Mouse (Mus musculus) G1E (cell line): ENCODE results near the gene Zfp213.

Source experiments
- CTCF ChIP-seq: IDR thresholded peaks from 2 replicates; pipeline ENCODE4 v1.5.1; 2012; ENCODE audit warnings: low read depth, low read length, inconsistent platforms, mixed read lengths
- GATA1 ChIP-seq: IDR thresholded peaks from 2 replicates; pipeline ENCODE4 v1.6.1; 2012; ENCODE audit warnings: borderline replicate concordance, low read length, inconsistent platforms, mixed read lengths
- POLR2AphosphoS5 ChIP-seq: IDR thresholded peaks from 2 replicates; pipeline ENCODE4 v1.6.1; 2012; ENCODE audit warnings: low read depth, low read length, inconsistent platforms; ENCODE audit not compliant: insufficient replicate concordance
- TAL1 ChIP-seq: conservative IDR thresholded peaks from 2 replicates; pipeline ENCODE4 v1.6.1; 2012; ENCODE audit warnings: low read depth, low read length, inconsistent platforms, mixed read lengths

GRCm38 (mm10) chr17:23585721-23586491, 21.9 kb upstream of the Zfp213 start:
- TF ChIP-seq CTCF: no peak
- no peak for TF ChIP-seq GATA1
- TF ChIP-seq TAL1: no peak
- no peak for TF ChIP-seq POLR2AphosphoS5
